Mouse (Mus musculus) hindbrain, embryonic 14.5 days (tissue): ENCODE data around the gene Socs7. TPM values are rescaled to one million over a fixed set of nuclear protein-coding genes. Genes with fewer than 3 reads are reported as not detected.

Source experiments
- polyA plus RNA-seq: library from polyadenylated mRNA; unstranded; fragments of >200 nt; fragmentation: Nextera tagmentation; extraction: Ambion mirVana; gene quantifications from 2 replicates; pipeline ENCODE4 v1.2.1, GENCODE M21; 2014

The Socs7 gene
- polyA plus RNA-seq, 1 experiment from 2014 or later: 6.7 TPM

Other genes starting within 250 kb of the Socs7 start
- gene Tbx21, start 247.2 kb upstream of the Socs7 start, polyA plus RNA-seq: not detected in 2 replicates
- 9.3 and 10.8 TPM in 2 replicates for gene Tbkbp1, start 211.1 kb upstream of the Socs7 start, polyA plus RNA-seq
- gene Kpnb1, start 174.7 kb upstream of the Socs7 start, polyA plus RNA-seq: 35.3 and 44.2 TPM in 2 replicates
- gene Npepps, start 81.9 kb upstream of the Socs7 start, polyA plus RNA-seq: 132 and 144 TPM in 2 replicates
- gene Mrpl45, start 46.8 kb upstream of the Socs7 start, polyA plus RNA-seq: 32.8 and 37.3 TPM in 2 replicates
- gene Gpr179, start 10.5 kb upstream of the Socs7 start, polyA plus RNA-seq: 0.23 and 0.50 TPM in 2 replicates
- gene Arhgap23, start 53.0 kb downstream of the Socs7 start, polyA plus RNA-seq: 8.5 and 10.0 TPM in 2 replicates
- gene 4933428G20Rik, start 137.8 kb downstream of the Socs7 start, polyA plus RNA-seq: 0.41 TPM in 1 of 2 replicates, not detected in the other
- 9.1 and 11.8 TPM in 2 replicates for gene Srcin1, start 213.6 kb downstream of the Socs7 start, polyA plus RNA-seq